Mouse (Mus musculus) hindbrain, embryonic 10.5 days (tissue): ENCODE results near the gene Nisch. TPM values are rescaled to one million over a fixed set of nuclear protein-coding genes. Genes with fewer than 3 reads are reported as not detected.

ENCODE experiments used
- DNase-seq: peaks from one replicate; pipeline ENCODE4 v3.0.0-alpha.2; 2017; ENCODE audit warnings: low spot score
- H3K27ac ChIP-seq: fragments of 300-500 bp; sonication (generic); 2 replicates; pipeline ENCODE4 v1.5.1; 2016; ENCODE audit warnings: mild to moderate bottlenecking, moderate library complexity
- H3K27me3 ChIP-seq: fragments of 300-500 bp; sonication (generic); 2 replicates; pipeline ENCODE4 v1.6.1; 2016; ENCODE audit warnings: mild to moderate bottlenecking; ENCODE audit not compliant: poor library complexity, insufficient read depth, severe bottlenecking
- H3K36me3 ChIP-seq: fragments of 300-500 bp; sonication (generic); 2 replicates; pipeline ENCODE4 v1.6.1; 2016; ENCODE audit warnings: mild to moderate bottlenecking, moderate library complexity
- H3K4me1 ChIP-seq: fragments of 300-500 bp; sonication (generic); replicated peaks from 2 replicates; pipeline ENCODE4 v1.6.1; 2016; ENCODE audit warnings: mild to moderate bottlenecking
- H3K4me3 ChIP-seq: fragments of 300-500 bp; sonication (generic); 2 replicates; pipeline ENCODE4 v1.5.1; 2016; ENCODE audit warnings: mild to moderate bottlenecking, moderate library complexity
- H3K9me3 ChIP-seq: fragments of 300-500 bp; sonication (generic); 2 replicates; pipeline ENCODE4 v1.6.1; 2016; ENCODE audit warnings: mild to moderate bottlenecking, moderate library complexity
- WGBS: fragments of 180-500 bp; shearing (Covaris S2); methylation state at CpG from one replicate; pipeline ENCODE4 v1.1.7; 2016; 5-methylcytosine and 5-hydroxymethylcytosine counted together
- polyA plus RNA-seq: library from polyadenylated mRNA; unstranded; fragments of >200 nt; fragmentation: Nextera tagmentation; extraction: Ambion mirVana; gene quantifications from 2 replicates; pipeline ENCODE4 v1.2.1, GENCODE M21; 2016

The Nisch gene
- polyA plus RNA-seq, 1 experiment from 2014 or later, result 459 TPM

DNA sequence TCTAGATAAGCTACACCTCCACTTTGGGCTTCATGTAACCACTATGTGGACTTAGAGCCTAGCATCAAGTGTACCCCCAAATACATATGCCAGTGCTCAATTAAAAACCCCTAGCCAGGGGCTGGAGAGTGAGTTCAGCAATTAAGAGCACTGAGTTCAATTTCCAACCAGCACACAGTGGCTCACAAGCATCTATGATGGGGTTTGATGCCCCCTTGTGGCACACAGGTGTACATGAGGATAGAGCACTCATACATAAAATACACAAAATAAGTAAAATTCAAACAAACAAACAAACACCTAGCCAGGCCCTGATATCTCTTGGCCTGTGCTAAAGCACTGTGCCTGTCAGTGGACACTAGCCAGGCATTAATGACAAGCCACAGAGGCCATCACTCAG is 20.8 kb downstream of the Nisch start:
- Histone ChIP-seq H3K27ac (no peak overlapping the region), H3K4me3 (no peak overlapping the region), H3K36me3 (peaks cover 100% of the 10 kb centered on the region), H3K9me3 (no peaks in the 10 kb centered on the region), H3K27me3 (no peaks in the 10 kb centered on the region), H3K4me1 (no peaks in the 10 kb centered on the region; the same call in 1 of the 2 replicates)
- no peak for DNase-seq

DNA sequence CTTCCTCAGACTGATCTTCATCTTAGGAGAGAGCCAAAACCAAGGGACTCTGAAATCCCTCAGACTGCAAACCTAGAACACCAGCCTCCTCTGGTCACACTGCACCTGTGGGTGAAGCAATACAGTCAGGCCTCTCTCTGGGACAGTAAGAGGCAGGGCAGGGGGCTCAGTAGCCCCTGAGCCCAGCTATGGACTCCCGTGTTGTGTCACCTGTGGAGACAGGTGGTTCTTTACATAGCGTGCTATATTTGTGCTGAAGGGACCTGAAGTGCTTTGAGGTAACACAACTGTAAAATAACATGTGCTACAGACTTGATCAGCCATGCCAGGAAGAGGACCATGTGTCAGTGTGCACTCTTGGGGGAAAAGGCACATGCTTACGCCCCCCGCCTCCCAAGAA is 21.2 kb downstream of the Nisch start:
- no peaks in the 10 kb centered on the region for H3K9me3 ChIP-seq
- no peaks in the 10 kb centered on the region for H3K27me3 ChIP-seq
- peaks cover 100% of the 10 kb centered on the region for H3K36me3 ChIP-seq
- no peak overlapping the region for H3K4me3 ChIP-seq
- no peaks in the 10 kb centered on the region; the same call in 1 of the 2 replicates for H3K4me1 ChIP-seq
- no peak for DNase-seq
- 96% methylated on average over 4 of the region's 4 CpGs for WGBS
- no peak overlapping the region for H3K27ac ChIP-seq

- Histone ChIP-seq H3K4me1 (no peaks in the 10 kb centered on the region; the same call in 1 of the 2 replicates), H3K4me3 (no peak overlapping the region), H3K27ac (no peak overlapping the region), H3K27me3 (no peaks in the 10 kb centered on the region), H3K9me3 (no peaks in the 10 kb centered on the region), H3K36me3 (peaks cover 100% of the 10 kb centered on the region)
- 90% methylated on average over 14 of the region's 14 CpGs for WGBS
- DNase-seq, result no peak
These were observed 21.7 kb downstream of the Nisch start for GRCm38 (mm10) chr14:31194891-31195513.

- Histone ChIP-seq H3K27me3 (no peaks in the 10 kb centered on the region), H3K27ac (no peak overlapping the region), H3K4me1 (no peaks in the 10 kb centered on the region; the same call in 1 of the 2 replicates), H3K9me3 (no peaks in the 10 kb centered on the region), H3K4me3 (no peak overlapping the region), H3K36me3 (peaks cover 100% of the 10 kb centered on the region)
- 95% methylated on average over 2 of the region's 2 CpGs for WGBS
- DNase-seq, result no peak
These were observed 22.3 kb downstream of the Nisch start for GRCm38 (mm10) chr14:31194441-31194840.

DNA sequence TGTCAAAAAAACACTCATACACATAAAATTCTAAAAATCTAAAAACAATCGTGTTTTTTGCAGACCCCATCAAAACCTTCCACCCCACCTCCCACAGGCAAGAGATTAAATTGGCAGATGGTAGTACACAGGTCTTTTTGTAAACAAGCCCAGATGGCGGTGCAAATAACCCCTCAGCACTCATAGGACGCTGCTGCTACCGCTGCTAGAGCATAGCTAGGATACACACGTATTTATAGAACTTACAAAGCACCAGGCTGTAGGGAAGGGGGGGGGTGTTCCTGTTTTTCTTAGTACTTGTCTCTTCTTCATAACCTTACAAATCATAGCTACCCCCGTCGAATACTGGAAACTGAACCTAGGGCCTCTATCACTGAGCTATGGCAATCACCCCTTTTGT is 23.0 kb downstream of the Nisch start:
- DNase-seq, result no peak
- H3K9me3 ChIP-seq, result no peaks in the 10 kb centered on the region
- H3K4me3 ChIP-seq, result no peak overlapping the region
- WGBS, result 91% methylated on average over 7 of the region's 7 CpGs
- no peaks in the 10 kb centered on the region for H3K27me3 ChIP-seq
- H3K36me3 ChIP-seq, result peaks cover 100% of the 10 kb centered on the region
- H3K4me1 ChIP-seq, result no peaks in the 10 kb centered on the region; the same call in 1 of the 2 replicates
- no peak overlapping the region for H3K27ac ChIP-seq

DNA sequence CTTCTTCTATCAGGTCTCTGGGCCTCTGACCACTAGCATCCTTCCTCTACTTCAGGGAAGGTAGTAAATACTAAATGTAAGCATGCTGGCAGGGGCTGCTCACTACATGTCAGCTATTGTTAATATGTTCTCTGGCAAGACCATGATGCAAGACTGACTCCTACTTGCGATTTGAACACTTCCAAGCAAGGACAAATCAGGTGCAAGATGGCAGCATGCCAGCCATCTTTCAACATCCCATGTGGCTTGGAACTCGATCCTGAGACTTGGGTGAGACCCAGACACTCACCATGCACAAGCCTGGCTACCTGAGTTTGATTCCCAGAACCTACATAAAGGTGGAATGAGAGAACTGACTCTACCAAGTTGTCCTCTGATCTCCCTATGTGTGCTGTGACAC is 24.8 kb downstream of the Nisch start:
- Histone ChIP-seq H3K36me3 (peaks cover 100% of the 10 kb centered on the region), H3K4me1 (no peaks in the 10 kb centered on the region), H3K27me3 (no peaks in the 10 kb centered on the region), H3K4me3 (no peak overlapping the region), H3K9me3 (no peaks in the 10 kb centered on the region), H3K27ac (no peak overlapping the region)
- 92% methylated on average over 2 of the region's 2 CpGs for WGBS
- DNase-seq, result no peak

DNA sequence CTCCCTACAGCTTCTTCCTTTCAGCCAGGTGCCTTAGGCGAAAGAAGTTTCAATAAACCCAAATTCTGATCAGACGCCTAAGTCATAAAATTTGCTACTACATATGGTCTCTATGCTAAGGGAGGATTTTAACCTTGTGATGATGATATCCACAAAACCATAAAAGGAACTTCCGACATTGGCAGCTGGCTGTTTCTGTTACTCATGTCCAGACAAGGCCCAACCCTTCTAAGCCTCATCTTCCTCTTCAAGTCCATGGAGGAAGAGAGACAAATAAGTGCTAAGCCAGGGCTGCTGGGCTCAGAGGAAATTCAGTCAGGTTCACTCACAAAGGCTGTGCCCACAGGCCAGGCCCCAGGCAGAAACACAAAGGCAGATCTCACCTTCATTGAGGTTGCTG is 27.4 kb downstream of the Nisch start:
- Histone ChIP-seq H3K9me3 (no peaks in the 10 kb centered on the region), H3K36me3 (peaks cover 100% of the 10 kb centered on the region), H3K4me3 (no peak overlapping the region), H3K27ac (no peak overlapping the region), H3K27me3 (no peaks in the 10 kb centered on the region), H3K4me1 (no peaks in the 10 kb centered on the region)
- no peak for DNase-seq
- WGBS, result 96% methylated on average over 3 of the region's 3 CpGs

DNA sequence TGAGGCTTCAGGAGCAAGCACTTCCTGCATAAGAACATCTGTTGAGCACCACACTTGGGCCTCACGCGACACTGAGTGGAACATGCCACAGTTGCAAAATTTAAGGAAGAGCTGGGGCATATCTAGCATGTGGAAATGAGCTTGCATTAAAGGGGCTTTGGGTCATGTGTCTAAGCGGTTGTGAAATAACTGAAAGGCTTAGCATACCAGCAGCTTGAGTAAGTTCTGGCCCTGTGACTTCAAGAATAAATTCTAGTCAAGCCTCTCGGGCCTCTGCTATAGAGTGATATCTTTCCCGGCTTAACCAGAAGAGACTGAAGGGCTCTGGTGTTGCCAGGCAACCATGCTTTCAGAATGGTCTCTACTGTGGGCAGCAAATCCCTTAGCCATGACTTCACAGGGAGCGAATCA is 28.0 kb downstream of the Nisch start:
- Histone ChIP-seq H3K27me3 (no peaks in the 10 kb centered on the region), H3K4me1 (no peaks in the 10 kb centered on the region), H3K9me3 (no peaks in the 10 kb centered on the region), H3K27ac (no peak overlapping the region), H3K4me3 (no peak overlapping the region), H3K36me3 (peaks cover 100% of the 10 kb centered on the region)
- WGBS, result 76% methylated on average over 6 of the region's 6 CpGs
- no peak for DNase-seq

DNA sequence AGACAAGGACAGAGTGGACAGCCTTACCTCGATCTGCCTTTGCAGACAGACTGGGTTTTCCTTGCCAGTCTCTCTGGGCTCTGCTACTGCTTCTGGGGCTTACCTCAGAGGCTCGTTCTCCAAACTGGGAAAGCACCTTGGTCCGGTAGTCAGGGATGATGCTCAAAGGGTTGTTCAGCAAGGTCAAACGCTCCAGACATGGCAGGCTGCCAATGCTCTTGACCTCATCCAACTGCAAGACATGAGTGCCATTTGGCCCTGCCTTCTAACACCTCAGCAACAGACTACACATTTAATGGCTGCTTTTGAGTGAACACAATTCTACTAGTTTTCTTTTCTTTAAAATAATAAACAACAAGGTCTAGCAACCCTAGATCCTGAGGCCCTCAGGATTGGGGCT is 30.1 kb downstream of the Nisch start:
- peaks cover 100% of the 10 kb centered on the region for H3K36me3 ChIP-seq
- WGBS, result 93% methylated on average over 4 of the region's 4 CpGs

DNA sequence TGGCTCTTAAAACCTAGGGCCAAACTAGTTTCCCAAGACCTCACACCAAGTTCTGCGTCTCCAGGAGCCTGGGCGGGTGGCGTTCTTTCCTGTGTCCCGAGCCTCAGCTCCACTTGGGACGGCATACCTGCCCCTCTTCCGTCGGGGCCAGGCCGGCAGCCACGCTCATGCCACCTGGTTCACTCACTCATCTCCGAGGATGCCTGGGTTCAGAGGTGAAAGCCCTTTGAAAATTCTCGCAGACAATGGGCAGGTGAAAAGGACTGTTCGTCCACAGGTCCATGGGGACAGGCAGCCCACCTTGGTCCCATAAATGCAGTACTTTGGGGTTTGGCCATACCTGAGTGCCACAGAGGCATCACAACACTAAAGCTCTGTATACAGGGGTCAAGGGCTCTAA is 32.6 kb downstream of the Nisch start:
- 96% methylated on average over 12 of the region's 12 CpGs for WGBS
- H3K4me3 ChIP-seq, result no peak overlapping the region
- DNase-seq, result no peak

More for the DNA sequence above, 30.1 kb downstream of the Nisch start:
- no peak overlapping the region for H3K4me3 ChIP-seq
- H3K27me3 ChIP-seq, result no peaks in the 10 kb centered on the region
- no peak for DNase-seq
- H3K27ac ChIP-seq, result no peak overlapping the region
- H3K9me3 ChIP-seq, result no peaks in the 10 kb centered on the region
- no peaks in the 10 kb centered on the region for H3K4me1 ChIP-seq

DNA sequence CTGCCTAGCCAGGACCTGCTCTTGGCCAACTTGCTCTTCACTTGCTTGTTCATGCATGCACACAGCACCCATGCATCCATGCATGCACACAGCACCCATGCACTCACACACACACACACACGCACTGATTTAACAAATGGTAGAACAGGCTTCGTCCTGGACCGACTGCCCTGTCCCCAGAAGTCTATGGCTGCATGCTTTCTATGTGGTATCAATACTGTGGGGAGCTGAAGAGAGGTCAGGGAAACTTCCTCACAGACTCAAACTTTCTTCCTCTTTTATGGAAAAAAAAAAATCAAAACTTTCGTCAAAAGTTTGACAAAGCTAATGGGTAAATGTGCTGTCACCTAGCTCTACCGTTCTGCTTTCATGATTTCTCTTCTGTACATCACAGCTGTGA is 33.2 kb downstream of the Nisch start:
- Histone ChIP-seq H3K36me3 (peaks cover 100% of the 10 kb centered on the region), H3K4me1 (no peaks in the 10 kb centered on the region), H3K4me3 (no peak overlapping the region), H3K27me3 (no peaks in the 10 kb centered on the region), H3K27ac (no peak overlapping the region), H3K9me3 (no peaks in the 10 kb centered on the region)
- DNase-seq, result no peak
- WGBS, result 90% methylated on average over 5 of the region's 5 CpGs

More for the DNA sequence above, 32.6 kb downstream of the Nisch start:
- Histone ChIP-seq H3K27me3 (no peaks in the 10 kb centered on the region), H3K9me3 (no peaks in the 10 kb centered on the region), H3K27ac (no peak overlapping the region), H3K4me1 (no peaks in the 10 kb centered on the region), H3K36me3 (peaks cover 100% of the 10 kb centered on the region)

DNA sequence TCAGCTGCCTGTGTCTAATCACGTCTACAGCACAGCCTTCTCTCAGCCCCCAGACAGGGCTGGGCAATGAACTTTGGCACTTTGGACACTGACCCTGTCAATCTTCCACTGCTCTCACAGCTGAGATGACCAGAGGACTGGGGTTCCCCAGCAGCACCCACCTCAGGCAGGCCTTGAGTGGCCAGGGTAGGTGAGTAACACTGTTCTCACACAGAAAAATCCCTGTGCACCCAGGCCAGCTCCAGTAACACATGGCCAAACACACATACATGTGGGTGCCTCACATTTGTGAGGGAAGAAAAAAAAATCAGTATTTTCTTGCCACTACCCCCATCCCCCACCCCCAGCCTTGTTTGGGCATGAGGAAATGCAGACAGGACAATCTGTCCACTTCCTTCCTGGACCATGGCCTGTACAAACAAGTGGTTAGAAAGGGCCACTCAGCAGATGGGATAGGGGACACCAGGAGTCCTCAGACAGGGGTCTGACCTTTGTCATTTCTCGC is 33.9 kb downstream of the Nisch start:
- 63% methylated on average over 2 of the region's 2 CpGs for WGBS
- H3K4me1 ChIP-seq, result no peaks in the 10 kb centered on the region
- no peak overlapping the region for H3K4me3 ChIP-seq
- H3K27ac ChIP-seq, result no peak overlapping the region
- no peaks in the 10 kb centered on the region for H3K27me3 ChIP-seq
- H3K9me3 ChIP-seq, result no peaks in the 10 kb centered on the region
- no peak for DNase-seq
- H3K36me3 ChIP-seq, result peaks cover 100% of the 10 kb centered on the region

- H3K27me3 ChIP-seq, result no peaks in the 10 kb centered on the region
- no peak overlapping the region for H3K27ac ChIP-seq
- no peak for DNase-seq
- no peaks in the 10 kb centered on the region for H3K4me1 ChIP-seq
- WGBS, result 92% methylated on average over 4 of the region's 4 CpGs
- H3K4me3 ChIP-seq, result no peak overlapping the region
- peaks cover 100% of the 10 kb centered on the region for H3K36me3 ChIP-seq
- no peaks in the 10 kb centered on the region for H3K9me3 ChIP-seq
These were observed 35.2 kb downstream of the Nisch start for GRCm38 (mm10) chr14:31181512-31181911.
